11 mouse cellular contexts compared by ENCODE assay signal in genomic region chr11:61028211-61028950, GRCm38 (mm10). TPM values are rescaled to one million over a fixed set of nuclear protein-coding genes. Genes with fewer than 3 reads are reported as not detected.
DNase-seq lines count a peak whose midpoint lies in the region; ATAC-seq lines count a peak whose summit lies in the region.
"Had no signal": no experiment of that assay in that cellular context is flagged by ENCODE, and none has a peak within 500 bp of the region (broad histone marks: within the 10 kb centered on the region; RNA-seq: fewer than 3 reads in every experiment).

No protein-coding gene starts in this region.

- peaks cover 17% of the 10 kb centered on the region for H3K27me3 ChIP-seq in heart, embryonic 11.5 days (ENCODE audit: control insufficient read depth, insufficient read depth, low read length)
- H3K27me3 ChIP-seq in midbrain, embryonic 16.5 days (ENCODE audit: control insufficient read depth, insufficient read depth, low read depth, low read length): peaks cover 15% of the 10 kb centered on the region

- H3K4me1 ChIP-seq in heart, embryonic 11.5 days (ENCODE audit: control insufficient read depth, insufficient read depth, low read length): peaks cover 31% of the 10 kb centered on the region
- H3K4me1 ChIP-seq in midbrain, embryonic 16.5 days (ENCODE audit: control insufficient read depth, insufficient read depth, low read length): peaks cover 9% of the 10 kb centered on the region; the same call in 1 of the 2 replicates
- H3K4me1 ChIP-seq: liver, embryonic 13.5 days; stomach, embryonic 15.5 days had no signal

- WGBS in heart, embryonic 11.5 days (ENCODE audit: insufficient replicate concordance): 50% methylated on average over 11 of the region's 11 CpGs
- 83% methylated on average over 11 of the region's 11 CpGs for WGBS in midbrain, embryonic 16.5 days

- H3K9me3 ChIP-seq in heart, embryonic 11.5 days (replicated peaks; ENCODE audit: control insufficient read depth, low read length): no peaks in the 10 kb centered on the region
- H3K9me3 ChIP-seq in midbrain, embryonic 16.5 days (replicated peaks; ENCODE audit: control insufficient read depth, low read length, poor library complexity, severe bottlenecking): no peaks in the 10 kb centered on the region
- H3K9me3 ChIP-seq: liver, embryonic 13.5 days; stomach, embryonic 15.5 days had no signal

- H3K36me3 ChIP-seq in heart, embryonic 11.5 days (ENCODE audit: control insufficient read depth, insufficient read depth, low read length): no peaks in the 10 kb centered on the region
- H3K36me3 ChIP-seq in midbrain, embryonic 16.5 days (ENCODE audit: control insufficient read depth, insufficient read depth, low read length): no peaks in the 10 kb centered on the region
- H3K36me3 ChIP-seq: liver, embryonic 13.5 days; stomach, embryonic 15.5 days had no signal

- ATAC-seq in heart, embryonic 11.5 days (replicated peaks; ENCODE audit: insufficient number of reproducible peaks, low FRiP score, low TSS enrichment): no peak
- ATAC-seq in midbrain, embryonic 16.5 days: no peak
- ATAC-seq: forebrain, embryonic 16.5 days had no signal

- H3K4me2 ChIP-seq in heart, embryonic 11.5 days: no peak overlapping the region
- no peak overlapping the region for H3K4me2 ChIP-seq in midbrain, embryonic 16.5 days (ENCODE audit: low read length)
- H3K4me2 ChIP-seq: liver, embryonic 13.5 days; stomach, embryonic 15.5 days had no signal

- DNase-seq in heart, adult 18-20 months: peak; percentile 39 to 49
- DNase-seq in cerebellum, adult 9-10 months: peak; percentile 70
- peak; percentile 67 for DNase-seq in heart, postnatal 4 days
- peak; percentile 28 for DNase-seq in lung, postnatal 36 days
- DNase-seq in left cerebral cortex, adult 18-20 months (ENCODE audit: low spot score in 2 of 2): no peak
- DNase-seq in layer of hippocampus, postnatal 10 days (ENCODE audit: low spot score in 2 of 2): no peak
- DNase-seq: liver, embryonic 13.5 days had no signal

- no peak overlapping the region for H3K9ac ChIP-seq in heart, embryonic 11.5 days (ENCODE audit: low read depth, low read length)
- no peak overlapping the region for H3K9ac ChIP-seq in midbrain, embryonic 16.5 days (ENCODE audit: low read depth, low read length)
- H3K9ac ChIP-seq: liver, embryonic 13.5 days; stomach, embryonic 15.5 days had no signal

- no peak overlapping the region for H3K4me3 ChIP-seq in heart, embryonic 11.5 days (ENCODE audit: low read depth, low read length)
- no peak overlapping the region for H3K4me3 ChIP-seq in midbrain, embryonic 16.5 days (ENCODE audit: low read depth, low read length)
- H3K4me3 ChIP-seq: liver, embryonic 13.5 days; stomach, embryonic 15.5 days had no signal

- no peak overlapping the region for H3K27ac ChIP-seq in heart, embryonic 11.5 days (ENCODE audit: low read depth, low read length)
- no peak overlapping the region for H3K27ac ChIP-seq in midbrain, embryonic 16.5 days (ENCODE audit: low read length)
- H3K27ac ChIP-seq: liver, embryonic 13.5 days; stomach, embryonic 15.5 days had no signal

RNA-seq across cellular contexts. Expression of gene Kcnj12, which starts 6.0 kb away (rescaled TPM):
- 10 to 100 TPM; 22.1 to 23.4 TPM for total RNA-seq in heart, adult 18-20 months (2021)
- polyA plus RNA-seq in heart, embryonic 11.5 days (2014; fragmentation: Nextera tagmentation; extraction: Ambion mirVana): 1.5 and 2.0 TPM in 2 replicates
- 10 to 100 TPM; 18.3 to 21.0 TPM for total RNA-seq in heart, postnatal 4 days (2021)
- polyA plus RNA-seq in midbrain, embryonic 16.5 days (2015; fragmentation: Nextera tagmentation; extraction: Ambion mirVana): 3.8 TPM in 2 replicates
- total RNA-seq in left cerebral cortex, adult 18-20 months (2021): 10 to 100 TPM; 18.9 to 19.0 TPM
- 1 to 10 TPM; 7.4 to 8.2 TPM for total RNA-seq in layer of hippocampus, postnatal 10 days (2021)

Comparison
In these comparisons a context has a peak if more than half of its experiments do, and no peak if none do; other contexts are left out.
1. DNase-seq: peak in heart, adult 18-20 months (2 of 2), cerebellum, adult 9-10 months (single experiment), heart, postnatal 4 days (single experiment) and lung, postnatal 36 days (single experiment); none in left cerebral cortex, adult 18-20 months (0 of 2) and layer of hippocampus, postnatal 10 days (0 of 2).